Mouse (Mus musculus) megakaryocyte, embryonic 14.5 days (primary cell): ENCODE measurements at regions not wholly inside any gene's neighbourhood (a gene's known extent, or its start where the extent isn't known, plus 50 kb on each side); places are given as distances from the start of the nearest gene placed in this dataset.

Experiments
- H3K27me3 ChIP-seq: replicated peaks from 2 replicates; pipeline ENCODE3; 2012; ENCODE audit warnings: inconsistent platforms
- H3K36me3 ChIP-seq: replicated peaks from 2 replicates; pipeline ENCODE3; 2012; ENCODE audit warnings: low read length, inconsistent platforms, mixed read lengths
- H3K4me1 ChIP-seq: 2 replicates; pipeline ENCODE4 v1.6.1; 2012; ENCODE audit warnings: inconsistent platforms
- H3K4me3 ChIP-seq: replicated peaks from 2 replicates; pipeline ENCODE3; 2012; ENCODE audit warnings: moderate library complexity, mild to moderate bottlenecking, inconsistent platforms
- H3K9me3 ChIP-seq: 2 replicates; pipeline ENCODE4 v1.6.1; 2012; ENCODE audit warnings: inconsistent platforms
- FLI1 ChIP-seq: IDR thresholded peaks from 2 replicates; pipeline ENCODE4 v1.6.1; 2012; ENCODE audit warnings: low read length, inconsistent platforms, mixed read lengths
- GATA1 ChIP-seq: IDR thresholded peaks from 3 replicates; pipeline ENCODE4 v1.6.1; 2012; ENCODE audit warnings: mixed read lengths, low read length, inconsistent platforms, borderline replicate concordance

DNA sequence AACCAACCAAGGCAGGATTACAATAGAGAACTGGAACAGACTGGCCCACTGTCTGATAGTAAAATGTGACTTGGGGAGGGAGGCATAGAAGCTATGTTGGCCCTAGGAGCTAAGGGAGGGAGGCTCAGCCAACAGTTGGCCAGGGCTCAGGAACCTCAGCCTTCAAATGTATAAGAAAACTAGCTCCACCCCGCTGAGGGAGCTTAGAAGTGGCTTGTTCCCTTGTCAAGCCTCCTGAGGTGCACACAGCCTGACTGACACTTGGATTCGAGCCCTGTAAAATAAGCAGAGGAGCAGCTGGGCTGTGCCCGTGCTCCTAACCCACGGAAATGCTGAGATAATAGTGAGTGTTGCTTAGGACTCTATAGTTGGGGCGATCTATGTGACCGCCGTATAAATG, 144.7 kb downstream of the Fam43a start:
- Histone ChIP-seq H3K27me3 (peaks cover 75% of the 10 kb centered on the region), H3K4me3 (no peak overlapping the region), H3K36me3 (no peaks in the 10 kb centered on the region), H3K4me1 (no peaks in the 10 kb centered on the region), H3K9me3 (no peaks in the 10 kb centered on the region)
- TF ChIP-seq FLI1 (no peak), GATA1 (no peak)

DNA sequence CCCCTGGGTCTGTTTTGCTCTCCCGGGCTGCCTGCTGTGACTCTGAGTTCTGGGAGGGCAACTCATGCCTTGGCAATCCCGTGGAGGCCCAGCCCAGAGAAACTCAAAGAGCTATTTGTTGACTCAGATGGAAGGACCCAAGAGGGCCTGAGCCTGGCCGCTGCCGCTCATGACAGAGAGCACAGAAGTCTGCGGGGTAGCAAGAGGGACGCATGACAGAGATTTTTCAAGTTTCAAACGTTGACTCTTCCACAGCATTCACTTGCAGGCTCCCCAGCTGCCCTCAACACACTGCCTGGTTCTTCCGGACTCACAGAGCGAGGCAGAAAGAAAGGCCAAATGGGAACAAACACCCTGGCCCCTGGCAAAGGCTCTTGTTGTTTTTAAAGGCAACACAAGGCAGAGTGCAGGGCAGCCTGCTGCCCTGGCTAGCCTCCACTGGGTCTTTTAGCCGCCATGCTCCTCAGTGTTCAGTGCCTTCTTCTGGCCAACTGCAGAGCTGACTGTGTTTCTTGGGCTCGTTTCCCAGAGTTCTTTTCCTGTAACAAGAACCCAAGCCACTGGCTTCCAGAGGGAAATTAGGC, 146.2 kb downstream of the Fam43a start:
- Histone ChIP-seq H3K4me1 (no peaks in the 10 kb centered on the region), H3K36me3 (no peaks in the 10 kb centered on the region), H3K27me3 (peaks cover 76% of the 10 kb centered on the region), H3K4me3 (no peak overlapping the region), H3K9me3 (no peaks in the 10 kb centered on the region)
- TF ChIP-seq GATA1 (no peak), FLI1 (no peak)

DNA sequence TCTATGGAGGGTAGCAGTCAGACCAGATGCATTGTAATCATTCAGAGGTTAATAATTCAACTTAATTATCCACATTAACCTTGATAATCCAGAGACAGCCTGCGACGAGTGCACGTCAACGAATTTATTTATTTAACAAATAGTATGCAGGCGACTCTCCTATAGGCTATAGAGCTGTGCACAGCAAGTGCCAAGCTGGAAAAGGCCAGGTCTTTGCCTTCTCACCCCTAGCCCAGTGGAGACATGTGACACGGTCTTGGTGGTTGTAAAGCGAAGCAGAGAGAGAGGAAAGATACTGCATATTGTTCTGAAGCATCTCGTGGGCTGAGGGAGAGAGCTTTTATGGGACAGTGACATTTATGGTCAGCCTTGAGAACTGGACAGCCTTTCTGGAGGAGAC, 146.7 kb downstream of the Fam43a start:
- H3K4me3 ChIP-seq: no peak overlapping the region
- no peak for TF ChIP-seq GATA1
- no peak for TF ChIP-seq FLI1
- no peaks in the 10 kb centered on the region for H3K36me3 ChIP-seq
- H3K27me3 ChIP-seq: peaks cover 71% of the 10 kb centered on the region
- H3K4me1 ChIP-seq: no peaks in the 10 kb centered on the region
- H3K9me3 ChIP-seq: no peaks in the 10 kb centered on the region

DNA sequence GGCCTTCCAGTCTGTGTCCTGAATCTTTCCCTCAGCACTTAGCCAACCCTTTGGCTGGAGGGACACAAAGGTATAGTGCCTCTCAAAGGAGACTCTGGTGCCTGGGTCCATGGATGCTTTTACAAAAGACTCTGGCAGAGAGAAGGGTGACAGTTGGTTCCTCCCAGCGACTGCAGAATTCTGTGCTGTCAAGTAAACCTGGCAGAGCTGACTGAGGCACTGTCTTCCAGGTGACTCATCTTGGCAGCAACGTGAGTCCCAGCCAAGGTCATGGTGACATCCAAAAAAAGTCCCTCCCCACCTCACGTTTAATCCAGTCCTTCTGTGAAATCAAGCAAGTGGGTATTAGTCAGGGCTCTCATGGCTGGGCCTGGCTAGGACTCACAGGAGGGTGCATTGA, 150.3 kb downstream of the Fam43a start:
- H3K9me3 ChIP-seq: no peaks in the 10 kb centered on the region
- no peaks in the 10 kb centered on the region for H3K36me3 ChIP-seq
- no peak overlapping the region for H3K4me3 ChIP-seq
- peaks cover 61% of the 10 kb centered on the region for H3K27me3 ChIP-seq
- no peaks in the 10 kb centered on the region for H3K4me1 ChIP-seq
- TF ChIP-seq GATA1 (no peak), FLI1 (no peak)

DNA sequence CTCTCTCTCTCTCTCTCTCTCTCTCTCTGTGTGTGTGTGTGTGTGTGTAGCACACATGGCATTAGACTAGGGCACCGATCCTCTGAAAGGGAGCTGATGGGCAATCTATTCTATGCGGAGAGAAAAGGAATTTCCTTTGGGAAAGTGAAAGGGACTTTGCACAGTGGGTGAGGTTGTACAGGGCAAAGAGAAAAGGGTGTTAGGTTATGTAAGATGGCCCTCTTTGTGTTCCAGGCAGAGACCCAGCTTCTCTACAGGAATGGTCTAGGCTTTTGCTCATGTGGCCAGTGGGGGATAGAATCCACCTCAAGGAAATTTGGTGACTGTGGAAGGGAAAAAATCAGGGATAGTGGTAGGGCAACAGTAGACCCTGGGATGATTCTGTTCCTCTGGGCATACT, 156.2 kb downstream of the Fam43a start:
- Histone ChIP-seq H3K9me3 (no peaks in the 10 kb centered on the region), H3K27me3 (peaks cover 57% of the 10 kb centered on the region), H3K4me3 (no peak overlapping the region), H3K36me3 (no peaks in the 10 kb centered on the region), H3K4me1 (no peaks in the 10 kb centered on the region)
- no peak for TF ChIP-seq GATA1
- TF ChIP-seq FLI1: no peak

DNA sequence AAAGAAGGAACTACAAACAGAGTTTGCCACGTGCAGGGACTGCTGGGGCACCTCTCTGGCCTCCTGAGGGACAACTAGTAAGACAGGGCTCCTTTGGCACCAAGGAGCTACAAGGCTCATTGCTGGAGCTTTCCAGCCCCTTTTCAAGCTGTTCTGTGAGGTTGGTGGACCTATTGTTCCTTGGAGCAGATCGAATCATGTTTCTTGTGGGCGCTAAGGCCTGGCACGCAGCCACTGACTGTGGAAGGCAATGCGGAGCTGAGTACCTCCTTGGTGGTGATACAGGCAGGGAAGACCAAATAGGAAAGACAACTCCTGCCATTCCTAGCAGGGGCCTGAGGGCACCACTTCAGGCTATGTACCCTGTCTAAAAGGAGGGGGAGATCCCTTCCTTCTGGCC, 157.2 kb downstream of the Fam43a start:
- H3K9me3 ChIP-seq: no peaks in the 10 kb centered on the region
- H3K36me3 ChIP-seq: no peaks in the 10 kb centered on the region
- no peak overlapping the region for H3K4me3 ChIP-seq
- H3K4me1 ChIP-seq: no peaks in the 10 kb centered on the region
- peaks cover 60% of the 10 kb centered on the region for H3K27me3 ChIP-seq
- TF ChIP-seq GATA1 (no peak), FLI1 (no peak)

DNA sequence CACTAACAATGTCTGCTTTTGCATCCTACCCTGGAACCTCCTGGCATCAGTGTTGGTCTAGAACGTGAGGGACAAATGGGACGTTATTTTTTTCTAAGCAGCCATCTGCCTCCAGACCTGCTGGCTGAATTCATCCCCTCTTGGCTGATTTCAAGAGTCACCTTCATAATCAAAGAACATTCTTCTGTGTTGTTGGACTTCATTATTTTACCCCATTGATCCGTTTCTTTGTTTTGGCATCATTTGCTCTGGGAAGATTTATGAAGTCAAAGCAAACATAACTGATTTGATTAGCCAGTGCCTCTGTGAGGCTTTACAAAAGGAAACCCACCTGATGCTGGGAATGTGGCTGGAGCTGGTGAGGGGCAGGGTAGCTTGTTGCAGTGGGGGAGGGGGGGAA, 158.0 kb downstream of the Fam43a start:
- Histone ChIP-seq H3K36me3 (no peaks in the 10 kb centered on the region), H3K27me3 (peaks cover 55% of the 10 kb centered on the region), H3K9me3 (no peaks in the 10 kb centered on the region), H3K4me1 (no peaks in the 10 kb centered on the region), H3K4me3 (no peak overlapping the region)
- TF ChIP-seq GATA1 (no peak), FLI1 (no peak)

DNA sequence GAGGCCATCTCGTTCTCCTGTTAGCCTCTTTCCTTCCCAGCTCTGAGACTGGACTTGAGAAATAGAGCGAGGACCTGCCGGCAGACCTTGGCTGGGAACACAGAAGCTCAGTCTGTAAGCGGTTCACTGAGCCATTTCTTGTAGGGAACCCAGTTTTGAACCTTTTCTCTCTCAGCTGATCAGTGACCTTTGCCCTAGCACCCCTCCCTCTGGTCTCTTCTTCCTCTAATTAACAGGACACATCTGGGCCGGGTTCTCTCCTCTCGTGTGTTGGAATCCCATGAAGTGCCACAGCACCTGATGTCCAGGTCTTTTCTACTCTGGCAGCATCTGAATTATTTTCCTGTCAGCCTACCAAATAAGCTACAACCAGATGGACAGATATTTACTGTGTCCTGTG, 158.5 kb downstream of the Fam43a start:
- Histone ChIP-seq H3K9me3 (no peaks in the 10 kb centered on the region), H3K36me3 (no peaks in the 10 kb centered on the region), H3K4me1 (no peaks in the 10 kb centered on the region), H3K4me3 (no peak overlapping the region), H3K27me3 (peaks cover 60% of the 10 kb centered on the region)
- TF ChIP-seq GATA1 (no peak), FLI1 (no peak)

DNA sequence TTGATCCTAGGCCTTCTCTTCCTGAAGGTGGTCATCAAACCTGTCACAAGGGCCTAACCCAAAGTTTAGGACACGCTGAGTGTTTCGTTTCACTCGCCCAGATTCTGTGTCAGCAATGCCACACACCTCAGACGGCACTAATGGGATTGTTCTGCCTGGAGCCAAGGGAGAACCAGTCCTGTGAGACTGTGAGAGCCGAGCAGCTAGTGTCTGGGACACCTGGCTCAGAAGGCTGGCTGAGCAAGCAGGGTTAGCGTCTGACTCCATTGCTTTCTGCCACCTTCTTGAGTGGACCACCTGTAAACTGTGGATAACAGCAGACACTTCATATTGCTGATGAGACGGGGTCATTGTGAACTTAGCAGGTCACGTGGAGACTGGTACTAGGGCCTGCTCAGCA, 160.0 kb downstream of the Fam43a start:
- no peaks in the 10 kb centered on the region for H3K4me1 ChIP-seq
- peaks cover 62% of the 10 kb centered on the region for H3K27me3 ChIP-seq
- TF ChIP-seq FLI1: no peak
- no peak for TF ChIP-seq GATA1
- H3K36me3 ChIP-seq: no peaks in the 10 kb centered on the region
- no peak overlapping the region for H3K4me3 ChIP-seq
- no peaks in the 10 kb centered on the region for H3K9me3 ChIP-seq

DNA sequence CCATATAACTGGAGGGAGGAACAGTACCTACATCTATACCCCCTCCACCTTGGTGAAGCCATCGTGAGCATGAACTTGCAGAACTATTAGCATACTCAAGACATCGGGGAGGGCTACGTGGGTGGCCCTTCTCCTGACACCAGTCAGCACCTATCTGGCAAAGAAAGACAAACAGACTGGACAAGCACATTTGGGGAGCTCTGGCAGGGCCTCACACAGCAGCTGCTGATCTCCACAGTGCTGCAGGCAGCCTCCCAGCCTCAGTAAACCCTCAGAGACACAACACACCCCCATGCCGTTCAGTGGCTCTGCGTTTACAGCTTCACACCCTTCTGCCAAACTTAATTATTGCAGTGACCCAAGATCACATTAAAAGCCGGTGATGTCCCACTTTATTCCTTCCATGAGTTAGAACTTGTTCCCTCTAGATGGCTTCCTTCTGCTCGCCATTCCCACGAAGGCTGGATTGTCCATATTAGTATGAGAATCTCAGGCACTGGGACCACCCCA, 161.7 kb downstream of the Fam43a start:
- TF ChIP-seq FLI1: no peak
- no peak for TF ChIP-seq GATA1
- Histone ChIP-seq H3K36me3 (no peaks in the 10 kb centered on the region), H3K27me3 (peaks cover 62% of the 10 kb centered on the region), H3K4me1 (no peaks in the 10 kb centered on the region), H3K4me3 (no peak overlapping the region), H3K9me3 (no peaks in the 10 kb centered on the region)
